Mouse (Mus musculus) layer of hippocampus, adult 2 months (tissue): ENCODE measurements around the gene 1700001O22Rik. TPM values are rescaled to one million over a fixed set of nuclear protein-coding genes. Genes with fewer than 3 reads are reported as not detected.

ENCODE experiments used
- DNase-seq, 2 experiments: peaks; one replicate each; pipeline ENCODE4 v3.0.0; 2022; ENCODE audit warnings: low spot score in 2 of 2
- H3K27ac ChIP-seq: fragments of 200-600 bp; 2 replicates; pipeline ENCODE4 v1.8.1; 2022
- H3K4me3 ChIP-seq: fragments of 200-600 bp; 2 replicates; pipeline ENCODE4 v1.8.1; 2022; ENCODE audit warnings: mild to moderate bottlenecking
- CTCF ChIP-seq: fragments of 200-600 bp; conservative IDR thresholded peaks from 2 replicates; pipeline ENCODE4 v1.8.1; 2022; ENCODE audit warnings: antibody characterized with exemption, mild to moderate bottlenecking, moderate library complexity
- total RNA-seq, 2 experiments: library from RNA; stranded (reverse); gene quantifications; 2 replicates each; pipeline ENCODE4 v1.2.3; 2021

1700001O22Rik gene
- total RNA-seq, 2 experiments from 2014 or later, result 4.9 to 5.4 TPM

DNA sequence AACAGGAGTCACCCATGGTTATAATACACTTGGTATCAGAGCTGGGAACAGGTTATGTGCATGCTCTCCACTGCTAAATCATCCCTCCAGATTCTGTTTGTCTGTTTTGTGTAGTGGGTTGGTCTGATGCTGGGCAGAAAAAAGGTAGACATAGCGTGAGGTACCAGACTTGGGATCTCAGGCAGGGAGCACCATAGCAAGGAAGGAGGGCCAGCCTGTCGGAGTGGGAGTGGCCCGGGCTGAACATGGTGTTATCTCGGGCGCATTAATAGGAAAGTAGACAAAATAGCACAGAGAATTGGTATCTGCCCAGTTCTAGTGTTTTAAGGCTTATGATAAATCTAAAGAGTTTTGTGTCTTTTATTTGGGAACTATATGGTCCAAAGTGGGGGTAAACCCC lies 34.9 kb downstream of the 1700001O22Rik start:
- Histone ChIP-seq H3K4me3 (no peak overlapping the region), H3K27ac (peak overlapping the region; percentile 62; the same call in 1 of the 2 replicates)
- DNase-seq, result no peak
- TF ChIP-seq CTCF, result no peak

DNA sequence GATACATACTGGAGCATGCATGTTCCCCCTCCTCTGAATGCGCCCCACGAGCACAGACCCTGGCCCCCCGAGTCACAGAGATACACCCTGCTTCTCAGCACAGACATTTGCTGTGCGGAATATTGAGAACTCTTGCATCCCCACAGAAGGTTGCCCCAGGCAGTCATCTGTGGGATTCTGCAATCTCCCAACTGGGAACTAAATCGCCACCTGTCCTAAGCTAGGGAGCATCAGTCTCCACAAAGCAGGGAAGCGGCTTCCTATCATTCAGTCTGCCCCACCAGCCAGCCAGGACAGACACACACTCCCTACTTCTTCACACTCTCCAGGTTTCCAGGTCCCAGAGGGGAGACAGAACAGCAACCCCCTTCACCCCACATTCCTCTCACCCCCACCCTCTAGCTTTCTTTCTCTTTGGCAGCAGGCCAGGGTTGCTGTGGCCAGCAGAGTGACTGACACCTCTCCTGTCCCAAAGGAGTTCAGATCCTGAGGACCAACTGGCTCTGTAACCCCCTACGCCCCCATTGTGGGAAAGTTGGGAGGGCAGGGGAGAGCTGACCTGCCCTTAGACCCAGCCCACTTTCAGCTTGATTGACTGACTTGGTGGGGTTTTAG lies 35.7 kb downstream of the 1700001O22Rik start:
- peak overlapping the region; percentile 62 for H3K27ac ChIP-seq
- DNase-seq, result peak; percentile 23 to 56
- H3K4me3 ChIP-seq, result no peak overlapping the region
- no peak for TF ChIP-seq CTCF

DNA sequence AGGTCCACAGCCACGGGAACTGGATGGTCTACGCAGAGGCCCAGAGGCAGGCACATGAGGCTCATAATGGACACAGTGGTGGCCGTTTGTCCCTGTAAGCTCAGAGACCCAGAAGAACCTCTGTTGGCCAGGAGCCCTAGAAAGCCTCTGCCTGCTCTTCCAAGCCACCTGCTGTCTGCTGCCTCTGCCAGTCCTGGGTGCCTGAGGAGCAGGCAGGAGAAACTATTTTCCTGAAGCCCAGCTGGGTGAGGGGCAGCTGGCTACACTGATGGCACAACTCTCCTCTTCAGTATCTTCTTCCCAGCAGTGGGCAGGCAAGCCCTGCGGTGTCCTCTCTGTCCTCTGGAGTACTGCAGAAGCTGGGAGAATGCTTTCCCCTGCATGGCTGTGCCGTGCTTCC lies 37.0 kb downstream of the 1700001O22Rik start:
- no peak overlapping the region for H3K4me3 ChIP-seq

DNA sequence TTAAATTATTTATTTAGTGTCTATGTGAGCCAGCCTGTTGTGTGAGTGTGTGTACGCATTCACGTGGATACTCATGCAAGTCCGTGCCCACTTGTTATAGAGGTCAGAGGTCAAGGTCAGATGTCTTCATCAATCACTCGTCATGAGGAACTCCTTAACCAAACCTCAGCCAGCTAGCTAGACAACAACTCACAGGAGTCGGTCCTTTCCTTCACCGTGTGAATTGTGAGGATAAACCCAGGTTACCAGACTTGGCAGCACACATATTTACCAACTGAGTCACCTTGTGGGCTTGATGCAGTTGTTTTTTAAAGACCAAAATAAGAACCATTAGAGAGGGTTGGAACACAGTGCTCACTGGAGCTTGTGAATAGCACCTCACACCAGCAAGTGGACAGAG lies 42.8 kb downstream of the 1700001O22Rik start:
- Histone ChIP-seq H3K4me3 (no peak overlapping the region), H3K27ac (peak overlapping the region; percentile 89; the same call in 1 of the 2 replicates)
- no peak for DNase-seq
- TF ChIP-seq CTCF, result no peak

More for the DNA sequence above, 37.0 kb downstream of the 1700001O22Rik start:
- no peak for TF ChIP-seq CTCF
- H3K27ac ChIP-seq, result peak overlapping the region; percentile 57
- no peak for DNase-seq

DNA sequence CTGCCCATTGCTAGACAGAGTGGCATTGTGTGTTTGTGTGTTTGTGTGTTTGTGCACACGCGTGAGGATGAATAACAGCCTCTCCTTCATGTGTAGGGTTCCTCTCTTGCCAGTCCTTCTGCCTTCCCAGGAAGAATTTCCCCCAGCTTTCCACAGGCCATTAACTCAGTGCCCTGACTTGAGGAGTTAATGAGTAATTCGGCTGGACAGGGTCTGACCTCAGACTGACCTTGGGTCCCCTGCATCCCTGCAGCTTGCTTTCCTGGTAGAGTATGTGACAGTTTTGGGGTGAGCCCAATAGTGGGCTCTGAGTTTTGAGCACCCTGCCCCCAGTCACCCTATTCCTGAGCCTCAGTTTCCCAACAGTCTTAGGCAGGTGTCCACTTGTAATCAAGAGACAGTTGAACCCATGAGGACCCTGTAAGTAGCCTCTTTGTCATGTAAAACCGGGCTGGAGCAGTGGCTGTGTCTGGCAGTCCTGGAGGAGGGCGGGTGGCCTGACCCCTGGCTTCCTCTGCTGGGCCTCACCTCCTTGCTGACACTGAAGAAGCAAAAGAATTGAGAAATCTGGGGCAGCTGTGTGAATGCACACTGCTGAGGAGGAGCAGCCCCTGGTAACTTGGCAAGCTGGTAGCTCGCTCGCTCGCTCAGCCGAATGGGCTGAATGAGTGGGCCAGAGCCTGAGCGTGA lies 43.5 kb downstream of the 1700001O22Rik start:
- DNase-seq, result no peak
- TF ChIP-seq CTCF, result no peak
- Histone ChIP-seq H3K27ac (peak overlapping the region; percentile 89), H3K4me3 (no peak overlapping the region)

DNA sequence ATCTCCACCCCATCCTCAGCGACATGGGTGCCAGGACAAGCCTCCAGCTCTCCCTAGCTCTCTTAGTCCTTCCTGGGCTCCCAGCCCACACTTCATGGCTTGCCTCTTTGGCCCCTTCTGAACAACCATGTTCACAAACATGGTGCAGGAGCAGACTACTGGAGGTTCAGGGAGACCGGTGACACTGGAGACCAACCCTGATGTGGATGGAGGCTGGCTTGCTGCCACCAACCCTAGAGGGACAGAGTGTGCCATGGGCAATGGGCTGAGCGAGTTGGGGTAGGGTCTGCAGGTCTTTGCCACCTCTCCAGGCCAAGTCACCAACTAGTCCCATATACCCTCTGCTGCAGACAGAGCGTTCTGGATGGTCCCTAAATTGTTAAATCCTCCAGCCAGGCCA lies 44.0 kb downstream of the 1700001O22Rik start:
- no peak overlapping the region for H3K4me3 ChIP-seq
- TF ChIP-seq CTCF, result no peak
- peak overlapping the region; percentile 89 for H3K27ac ChIP-seq
- DNase-seq, result no peak

DNA sequence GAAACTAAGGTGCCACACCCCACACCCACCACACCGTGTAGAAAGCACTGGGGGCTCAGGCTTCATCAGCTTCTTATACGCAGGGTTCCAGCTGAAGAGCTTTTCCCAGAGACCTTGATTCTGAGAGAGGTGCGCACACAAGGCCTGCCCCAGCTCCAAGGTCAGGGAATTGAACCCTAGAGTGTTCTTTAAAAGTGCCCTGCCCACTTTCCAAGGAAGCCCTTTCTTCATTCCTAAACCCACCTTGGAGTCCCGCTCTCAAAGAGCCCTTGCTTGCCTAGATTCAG lies 44.4 kb downstream of the 1700001O22Rik start:
- peak overlapping the region; percentile 89 for H3K27ac ChIP-seq
- TF ChIP-seq CTCF, result no peak
- H3K4me3 ChIP-seq, result no peak overlapping the region
- DNase-seq, result no peak

DNA sequence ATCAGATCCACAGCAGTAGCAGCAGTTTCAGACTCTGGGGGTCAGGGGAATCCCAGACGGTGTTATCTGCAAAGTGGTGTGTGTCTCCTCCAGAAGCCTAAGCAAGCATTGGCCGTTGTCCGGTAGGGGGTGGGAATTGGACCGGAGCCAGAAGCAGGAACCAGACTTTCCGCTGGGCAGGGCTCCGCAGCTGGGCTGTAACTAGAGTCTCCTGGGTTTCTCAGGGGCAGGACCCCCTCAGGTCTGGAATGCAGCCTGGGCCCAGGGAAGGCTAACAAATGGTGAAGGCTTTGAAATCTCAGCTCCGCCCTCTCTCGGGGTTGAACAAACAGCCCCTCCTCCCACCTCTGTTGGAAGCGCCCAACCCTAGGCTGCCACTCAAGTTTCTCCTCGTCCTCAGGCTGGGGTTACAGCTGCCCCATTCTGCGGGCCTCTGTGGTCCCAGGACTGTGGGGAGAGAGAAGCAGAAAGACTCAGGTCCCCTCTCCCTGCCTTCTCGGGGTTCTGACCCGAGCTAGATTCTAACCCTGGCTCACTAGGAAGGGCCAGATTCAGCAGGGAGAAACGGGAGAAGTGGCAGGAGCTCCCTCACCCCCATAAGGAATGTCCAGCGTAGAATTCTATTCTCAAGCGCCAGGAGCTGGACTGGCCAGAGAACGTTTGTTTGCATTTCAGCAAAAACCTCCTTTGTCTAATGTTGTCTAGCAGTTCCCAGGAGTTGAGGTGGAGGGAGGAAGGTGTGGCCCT lies 44.9 kb downstream of the 1700001O22Rik start:
- H3K27ac ChIP-seq, result peak overlapping the region; percentile 89
- peak; percentile 60 to 67 for DNase-seq
- peak; percentile 66 for TF ChIP-seq CTCF
- peak overlapping the region; percentile 31 for H3K4me3 ChIP-seq

DNA sequence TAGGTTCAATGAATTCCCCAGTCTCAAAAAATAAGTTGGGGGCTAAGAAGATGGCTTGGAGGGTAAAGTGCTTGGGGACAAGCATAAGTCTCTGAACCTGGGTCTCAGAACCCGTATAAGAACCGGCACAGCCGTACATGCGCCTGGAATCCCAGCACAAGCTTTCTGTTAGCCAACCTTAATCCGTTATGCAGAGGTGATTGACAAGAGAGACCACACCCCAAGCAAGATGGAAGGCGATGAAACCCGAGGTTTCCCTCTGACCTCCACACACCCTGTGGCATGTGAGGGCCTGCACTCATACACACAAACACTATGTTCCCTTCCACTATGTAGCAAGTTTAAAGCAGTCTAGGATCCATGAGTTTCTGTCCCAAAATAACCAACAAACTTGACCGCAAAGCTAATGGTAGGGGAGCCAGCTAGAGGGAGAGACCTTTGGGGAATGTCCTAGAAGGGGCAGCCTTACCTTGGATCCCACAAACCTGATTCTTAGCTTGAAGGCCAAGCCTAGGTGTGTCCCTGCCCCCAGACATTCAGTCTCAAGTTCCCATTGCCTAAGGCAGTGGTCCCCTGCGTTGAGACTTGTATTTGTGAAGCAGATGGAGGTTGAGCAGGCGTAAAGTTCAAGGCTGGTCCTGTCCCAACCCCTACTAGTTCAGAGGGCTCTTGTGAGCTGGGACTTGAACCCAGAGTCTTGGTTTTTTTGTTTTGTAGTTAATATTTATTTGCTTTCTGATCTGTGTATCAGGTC lies 46.3 kb downstream of the 1700001O22Rik start:
- TF ChIP-seq CTCF, result no peak
- Histone ChIP-seq H3K27ac (no peak overlapping the region), H3K4me3 (no peak overlapping the region)
- no peak for DNase-seq

DNA sequence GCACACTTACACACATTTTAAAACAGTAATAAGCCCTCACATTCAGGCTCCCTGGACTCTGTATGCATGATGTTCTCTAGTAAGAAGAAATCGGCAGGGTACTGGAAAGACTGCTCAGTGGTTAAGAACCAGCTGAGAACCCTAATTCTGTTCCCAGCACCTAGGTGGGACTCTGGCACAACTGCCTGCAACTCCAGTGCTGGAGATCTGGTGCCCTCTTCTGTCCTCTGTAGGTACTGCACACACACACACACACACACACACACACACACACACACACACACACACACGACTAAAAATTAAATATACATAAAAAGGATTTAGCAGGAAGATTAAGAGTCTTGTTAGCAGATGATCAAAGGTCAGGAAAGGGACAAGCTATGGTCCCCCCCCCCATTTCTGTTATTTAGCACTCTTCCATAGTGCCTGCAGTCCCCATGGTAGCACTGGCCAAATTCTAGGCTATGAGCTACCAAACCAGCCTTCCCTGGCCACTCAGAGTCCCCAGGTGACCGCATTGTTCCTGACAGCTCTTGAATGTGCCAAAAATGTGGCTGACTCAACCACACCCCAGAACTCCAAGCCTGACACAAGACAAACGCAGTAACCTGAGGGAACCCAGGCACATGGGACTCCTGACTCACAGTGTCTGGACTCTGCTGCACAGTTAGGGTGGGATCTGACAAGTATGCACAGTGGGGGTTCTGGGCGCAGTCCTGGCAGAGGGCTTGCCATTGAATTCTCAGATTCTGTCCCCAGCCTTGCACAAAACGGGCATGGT lies 47.3 kb downstream of the 1700001O22Rik start:
- H3K27ac ChIP-seq, result no peak overlapping the region
- no peak overlapping the region for H3K4me3 ChIP-seq
- no peak for DNase-seq
- no peak for TF ChIP-seq CTCF

DNA sequence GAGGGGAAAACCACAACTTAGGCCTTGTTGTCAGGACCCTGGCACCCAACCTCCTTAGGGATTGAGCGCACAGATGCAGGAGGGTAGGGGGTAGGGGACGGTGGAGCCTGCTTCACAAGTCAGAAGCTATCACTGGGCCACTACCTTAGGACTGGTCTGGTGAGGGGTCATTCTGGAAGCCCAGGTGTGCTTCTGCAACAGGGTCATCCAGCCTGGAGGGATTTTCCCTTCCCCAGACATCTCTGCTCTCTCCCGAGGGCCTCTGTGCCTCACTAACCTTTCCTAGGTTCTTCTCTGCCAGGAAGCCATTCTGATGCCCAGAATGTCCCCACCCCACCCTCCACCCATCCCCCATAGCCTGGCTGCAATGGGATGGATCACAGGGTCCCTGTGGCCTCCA lies 48.6 kb downstream of the 1700001O22Rik start:
- TF ChIP-seq CTCF, result no peak
- DNase-seq, result no peak
- Histone ChIP-seq H3K4me3 (no peak overlapping the region), H3K27ac (no peak overlapping the region)

DNA sequence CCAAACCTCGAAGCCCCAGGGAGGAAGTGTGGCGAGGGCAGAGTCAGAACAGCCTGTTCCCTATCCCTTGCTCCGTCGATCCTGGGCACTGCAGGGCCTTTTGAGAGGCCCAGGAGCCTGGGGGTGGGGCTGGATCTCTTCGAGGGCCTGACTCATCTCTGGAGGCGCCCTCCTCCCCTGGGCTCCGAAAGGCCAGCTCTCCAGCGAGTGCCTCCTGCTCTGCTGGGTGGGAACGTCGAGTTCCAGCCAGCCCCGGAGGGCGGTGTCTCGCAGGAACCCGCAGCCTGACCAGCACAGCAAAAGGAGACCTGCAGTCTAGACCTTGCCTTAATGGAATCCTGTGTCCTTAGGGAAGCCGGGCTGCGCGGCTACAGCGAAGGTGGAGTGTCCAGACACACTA lies 50.2 kb downstream of the 1700001O22Rik start:
- TF ChIP-seq CTCF, result no peak
- DNase-seq, result no peak
- Histone ChIP-seq H3K27ac (peak overlapping the region; percentile 69), H3K4me3 (no peak overlapping the region)

DNA sequence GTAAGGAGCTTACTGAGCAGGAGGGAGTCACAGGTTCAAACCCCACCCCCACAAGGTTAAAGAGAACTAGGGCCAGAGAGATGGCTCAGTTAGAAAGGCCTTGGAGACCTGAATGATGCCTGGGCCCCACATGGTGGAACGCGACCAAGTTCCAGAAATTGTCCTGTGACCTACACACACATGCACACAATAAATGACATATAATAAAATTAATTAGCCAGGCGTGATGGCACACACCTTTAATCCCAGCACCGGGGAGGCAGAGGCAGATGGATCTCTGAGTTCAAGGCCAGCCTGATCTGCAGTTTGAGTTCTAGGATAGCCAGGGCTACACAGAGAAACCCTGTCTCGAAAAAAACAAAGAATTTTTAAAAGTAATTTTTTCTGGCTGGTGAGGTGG lies 51.0 kb downstream of the 1700001O22Rik start:
- DNase-seq, result no peak

More for the DNA sequence above, 51.0 kb downstream of the 1700001O22Rik start:
- H3K4me3 ChIP-seq, result no peak overlapping the region
- no peak for TF ChIP-seq CTCF
- no peak overlapping the region; the same call in 1 of the 2 replicates for H3K27ac ChIP-seq
